Mouse (Mus musculus): Measurements from ENCODE around the gene Klk1b26. TPM values are rescaled to one million over a fixed set of nuclear protein-coding genes. Genes with fewer than 3 reads are reported as not detected.
"Not testable (repeated sequence)": the region's sequence is repeated elsewhere in the genome, so short reads cannot be mapped to it uniquely, and the experiment has no call there.

Gene Klk1b26
- not detected in 2 replicates for polyA plus RNA-seq (2016; fragmentation: Nextera tagmentation; extraction: Ambion mirVana)

DNA sequence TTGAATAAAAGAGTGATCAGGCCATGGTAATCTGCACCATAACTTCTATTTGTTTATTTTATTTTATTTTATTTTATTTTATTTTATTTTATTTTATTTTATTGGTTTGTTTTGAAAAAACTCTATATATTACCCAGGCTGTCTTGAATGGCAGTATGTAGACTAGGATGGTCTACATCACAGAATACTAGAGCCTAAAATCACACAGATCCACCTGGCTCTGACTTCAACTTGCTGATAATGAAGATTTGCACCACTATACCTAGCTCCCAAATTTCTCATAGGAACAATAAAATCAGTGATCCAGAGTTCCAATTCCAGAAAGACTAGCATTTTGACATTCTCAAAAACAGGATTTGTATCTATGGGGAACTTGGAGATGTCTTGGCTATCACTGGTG lies at the start of gene Klk1b26:
Klk1b26 (plus strand) TSS at position 301 of the 400 bp plus-strand sequence.
- not testable (repeated sequence) for H3K27ac ChIP-seq; H3K4me2 ChIP-seq (replicated peaks); H3K36me3 ChIP-seq; H3K27me3 ChIP-seq (replicated peaks); H3K9ac ChIP-seq; H3K4me3 ChIP-seq; H3K4me1 ChIP-seq; H3K9me3 ChIP-seq; ATAC-seq (ENCODE audit: low FRiP score, low read depth)

- ATAC-seq (ENCODE audit: low FRiP score, low read depth), result no peak
- Histone ChIP-seq H3K4me1 (no peaks in the 10 kb centered on the region), H3K36me3 (no peaks in the 10 kb centered on the region), H3K9me3 (no peaks in the 10 kb centered on the region), H3K27me3 (replicated peaks) (no peaks in the 10 kb centered on the region), H3K27ac (no peak within 1 kb of the TSS), H3K4me3 (no peak within 1 kb of the TSS), H3K4me2 (replicated peaks) (no peak within 1 kb of the TSS), H3K9ac (no peak within 1 kb of the TSS)
- WGBS, result 65% methylated on average over 3 of the region's 3 CpGs
Measured at GRCm38 (mm10) chr7:43966451-43966850, 45.5 kb upstream of the Klk1b26 start, which contains the start of gene Klk1b1. TSS of gene Klk1b1 (plus strand) at chr7:43966751.

DNA sequence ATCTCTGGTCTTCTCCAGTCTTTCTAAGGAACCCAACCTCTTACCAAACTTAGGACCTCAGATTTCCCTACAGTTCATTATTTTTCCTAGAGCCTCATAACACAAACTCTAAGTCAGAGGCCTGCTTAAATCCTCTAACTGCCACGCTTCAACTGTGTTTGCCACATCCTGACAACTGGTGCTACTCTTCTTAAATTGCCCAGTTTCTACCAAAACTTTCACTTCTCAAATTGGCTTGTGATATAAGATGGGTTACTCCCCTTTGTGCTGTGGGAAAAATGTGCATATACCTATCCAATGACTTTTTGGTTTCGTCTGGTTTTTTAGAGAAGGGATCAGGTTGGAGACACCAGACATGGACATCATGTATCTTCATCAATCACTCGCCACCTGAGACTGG lies 44.9 kb upstream of the Klk1b26 start:
- ATAC-seq (ENCODE audit: low FRiP score, low read depth), result no peak
- Histone ChIP-seq H3K9ac (no peak overlapping the region), H3K27ac (no peak overlapping the region), H3K27me3 (replicated peaks) (no peaks in the 10 kb centered on the region), H3K4me2 (replicated peaks) (no peak overlapping the region), H3K36me3 (no peaks in the 10 kb centered on the region), H3K9me3 (no peaks in the 10 kb centered on the region), H3K4me1 (no peaks in the 10 kb centered on the region), H3K4me3 (no peak overlapping the region)
- whole genome bisulfite sequencing, result 86% methylated on average over 3 of the region's 3 CpGs

GRCm38 (mm10) chr7:43967612-43968011 lies 44.4 kb upstream of the Klk1b26 start:
- ATAC-seq (ENCODE audit: low FRiP score, low read depth), result no peak
- Histone ChIP-seq H3K4me1 (no peaks in the 10 kb centered on the region), H3K9me3 (no peaks in the 10 kb centered on the region), H3K36me3 (no peaks in the 10 kb centered on the region), H3K9ac (no peak overlapping the region), H3K4me3 (no peak overlapping the region), H3K27me3 (replicated peaks) (no peaks in the 10 kb centered on the region), H3K4me2 (replicated peaks) (no peak overlapping the region), H3K27ac (no peak overlapping the region)
- WGBS, result 83% methylated on average over 2 of the region's 2 CpGs

DNA sequence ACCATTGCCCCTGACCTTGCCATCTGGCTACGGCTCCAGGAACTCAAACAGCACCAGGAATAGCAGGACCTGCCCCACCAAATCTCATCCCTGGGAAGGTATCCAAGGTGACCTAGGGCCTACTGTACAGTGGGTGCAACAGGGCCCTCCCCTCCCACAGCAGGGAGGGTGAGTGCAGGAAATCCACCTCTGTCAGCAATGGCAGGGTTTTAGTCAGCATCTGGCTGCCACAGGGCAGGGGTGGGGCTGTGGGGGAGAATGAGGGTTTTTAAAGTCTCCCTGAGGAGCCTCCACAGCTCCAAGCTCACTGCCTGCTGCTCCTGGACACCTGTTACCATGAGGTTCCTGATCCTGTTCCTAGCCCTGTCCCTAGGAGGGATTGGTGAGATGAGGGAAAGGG lies 36.2 kb upstream of the Klk1b26 start, which contains the start of gene Klk1b9:
Klk1b9 (plus strand) TSS at position 301 of the 400 bp plus-strand sequence.
- ATAC-seq (ENCODE audit: low FRiP score, low read depth); H3K36me3 ChIP-seq; H3K4me3 ChIP-seq; H3K27ac ChIP-seq; H3K4me2 ChIP-seq (replicated peaks); H3K27me3 ChIP-seq (replicated peaks); H3K4me1 ChIP-seq; H3K9ac ChIP-seq; H3K9me3 ChIP-seq: not testable (repeated sequence)
- 89% methylated on average over 1 of the region's 1 CpGs for WGBS

GRCm38 (mm10) chr7:43985657-43986056 lies 26.3 kb upstream of the Klk1b26 start:
- ATAC-seq (ENCODE audit: low FRiP score, low read depth), result no peak
- H3K27me3 ChIP-seq (replicated peaks), result no peaks in the 10 kb centered on the region
- H3K4me2 ChIP-seq (replicated peaks), result no peak overlapping the region

DNA sequence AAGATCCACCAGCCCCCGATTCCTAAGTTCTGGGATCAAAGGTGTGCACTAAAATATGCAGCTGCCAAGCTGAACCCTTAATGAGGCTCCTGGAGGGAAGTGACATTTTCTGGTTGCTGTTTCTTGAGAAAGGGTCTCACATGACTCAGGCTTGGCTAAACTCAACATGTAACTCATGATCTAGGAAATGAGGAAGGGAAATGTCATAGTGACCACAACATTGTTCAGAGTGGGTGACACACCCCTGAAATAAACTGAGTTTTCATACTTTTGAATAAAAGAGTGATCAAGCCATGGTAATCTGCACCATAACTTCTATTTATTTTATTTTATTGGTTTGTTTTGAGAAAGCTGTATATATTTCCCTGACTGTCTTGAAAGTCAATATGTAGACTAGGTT lies 17.1 kb upstream of the Klk1b26 start:
- not testable (repeated sequence) for H3K4me3 ChIP-seq; H3K9me3 ChIP-seq; H3K4me2 ChIP-seq (replicated peaks); H3K27ac ChIP-seq; H3K36me3 ChIP-seq; H3K9ac ChIP-seq; H3K27me3 ChIP-seq (replicated peaks); H3K4me1 ChIP-seq; ATAC-seq (ENCODE audit: low FRiP score, low read depth)
- 85% methylated on average over 1 of the region's 1 CpGs for WGBS

More at GRCm38 (mm10) chr7:43985657-43986056, 26.3 kb upstream of the Klk1b26 start:
- H3K4me1 ChIP-seq, result no peaks in the 10 kb centered on the region
- H3K27ac ChIP-seq, result no peak overlapping the region
- H3K4me3 ChIP-seq, result no peak overlapping the region
- no peak overlapping the region for H3K9ac ChIP-seq
- H3K9me3 ChIP-seq, result no peaks in the 10 kb centered on the region
- no peaks in the 10 kb centered on the region for H3K36me3 ChIP-seq

DNA sequence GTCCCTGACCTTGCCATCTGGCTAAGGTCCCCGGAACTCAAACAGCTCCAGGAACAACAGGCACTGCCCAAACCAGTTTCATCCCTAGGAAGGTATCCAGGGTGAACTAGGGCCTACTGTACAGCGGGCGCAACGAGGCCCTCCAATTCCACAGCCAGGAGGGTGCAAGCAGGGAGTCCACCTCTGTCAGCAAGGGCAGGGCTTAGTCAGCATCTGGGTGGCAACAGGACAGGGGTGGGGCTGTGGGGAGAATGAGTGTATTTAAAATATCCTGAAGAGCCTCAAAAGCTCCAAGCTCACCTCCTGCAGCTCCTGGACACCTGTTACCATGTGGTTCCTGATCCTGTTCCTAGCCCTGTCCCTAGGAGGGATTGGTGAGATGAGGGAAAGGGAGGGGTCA lies 16.4 kb upstream of the Klk1b26 start, which contains the start of gene Klk1b11:
Klk1b11 (plus strand) TSS at position 301 of the 400 bp plus-strand sequence.
- H3K4me3 ChIP-seq; H3K9ac ChIP-seq; H3K36me3 ChIP-seq; H3K27me3 ChIP-seq (replicated peaks); H3K9me3 ChIP-seq; H3K4me1 ChIP-seq; ATAC-seq (ENCODE audit: low FRiP score, low read depth); H3K4me2 ChIP-seq (replicated peaks); H3K27ac ChIP-seq: not testable (repeated sequence)
- WGBS, result 81% methylated on average over 4 of the region's 4 CpGs

DNA sequence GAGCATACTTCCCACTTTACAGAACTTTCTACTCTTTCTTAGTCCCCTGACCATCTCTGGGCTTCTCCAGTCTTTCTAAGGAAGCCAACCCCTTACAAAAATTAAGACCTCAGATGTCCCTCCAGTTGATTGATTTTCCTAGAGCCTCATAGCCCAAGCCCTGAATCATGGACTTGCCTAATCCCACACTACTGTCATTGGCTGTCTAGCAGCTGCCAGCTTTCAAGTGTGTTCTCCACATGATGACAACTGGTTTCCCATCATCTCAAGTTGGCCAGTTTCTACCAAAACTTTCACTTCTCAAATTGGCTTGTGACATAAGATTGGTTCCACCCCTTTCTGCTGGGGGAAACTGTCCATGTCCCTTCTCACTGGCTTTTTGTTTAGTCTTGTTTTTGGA lies 7.1 kb upstream of the Klk1b26 start:
- no peaks in the 10 kb centered on the region for H3K36me3 ChIP-seq
- H3K4me1 ChIP-seq, result no peaks in the 10 kb centered on the region
- no peak overlapping the region for H3K4me2 ChIP-seq (replicated peaks)
- no peak overlapping the region for H3K9ac ChIP-seq
- ATAC-seq (ENCODE audit: low FRiP score, low read depth), result no peak
- H3K27ac ChIP-seq, result no peak overlapping the region
- no peak overlapping the region for H3K4me3 ChIP-seq
- H3K9me3 ChIP-seq, result no peaks in the 10 kb centered on the region
- no peaks in the 10 kb centered on the region for H3K27me3 ChIP-seq (replicated peaks)

- not testable (repeated sequence) for ATAC-seq (ENCODE audit: low FRiP score, low read depth); H3K36me3 ChIP-seq
Measured at GRCm38 (mm10) chr7:44014666-44015065, 2.7 kb downstream of the Klk1b26 start.

GRCm38 (mm10) chr7:44015071-44015470 lies 3.1 kb downstream of the Klk1b26 start:
- H3K27ac ChIP-seq, result no peak overlapping the region
- no peak overlapping the region for H3K9ac ChIP-seq
- 84% methylated on average over 5 of the region's 5 CpGs for WGBS
- H3K4me2 ChIP-seq (replicated peaks), result no peak overlapping the region
- H3K36me3 ChIP-seq, result no peaks in the 10 kb centered on the region
- no peaks in the 10 kb centered on the region for H3K9me3 ChIP-seq
- H3K4me3 ChIP-seq, result no peak overlapping the region
- H3K27me3 ChIP-seq (replicated peaks), result no peaks in the 10 kb centered on the region
- ATAC-seq (ENCODE audit: low FRiP score, low read depth), result no peak
- H3K4me1 ChIP-seq, result no peaks in the 10 kb centered on the region

More at GRCm38 (mm10) chr7:44014666-44015065, 2.7 kb downstream of the Klk1b26 start:
- WGBS, result 89% methylated on average over 6 of the region's 6 CpGs
- H3K27ac ChIP-seq; H3K9me3 ChIP-seq; H3K4me1 ChIP-seq; H3K27me3 ChIP-seq (replicated peaks); H3K4me3 ChIP-seq; H3K9ac ChIP-seq; H3K4me2 ChIP-seq (replicated peaks): not testable (repeated sequence)

DNA sequence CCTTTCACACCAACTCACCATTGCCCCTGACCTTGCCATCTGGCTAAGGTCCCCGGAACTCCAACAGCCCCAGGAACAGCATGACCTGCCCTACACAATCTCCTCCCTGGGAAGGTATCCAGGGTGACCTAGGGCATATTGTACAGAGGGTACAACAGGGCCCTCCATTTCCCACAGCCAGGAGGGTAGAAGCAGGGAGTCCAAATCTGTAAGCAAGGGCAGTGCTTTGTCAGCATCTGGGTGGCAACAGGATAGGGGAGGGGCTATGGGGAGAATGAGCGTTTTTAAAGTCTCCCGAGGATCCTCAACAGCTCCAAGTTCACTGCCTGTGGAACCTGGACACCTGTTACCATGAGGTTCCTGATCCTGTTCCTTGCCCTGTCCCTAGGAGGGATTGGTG lies 40.0 kb downstream of the Klk1b26 start, which contains the start of gene Klk1b27:
Klk1b27 (plus strand) TSS at position 301 of the 400 bp plus-strand sequence.
- H3K27ac ChIP-seq; H3K27me3 ChIP-seq (replicated peaks); H3K36me3 ChIP-seq; H3K9me3 ChIP-seq; H3K4me2 ChIP-seq (replicated peaks); ATAC-seq (ENCODE audit: low FRiP score, low read depth); H3K4me3 ChIP-seq; H3K9ac ChIP-seq; H3K4me1 ChIP-seq: not testable (repeated sequence)
- WGBS, result 75% methylated on average over 3 of the region's 3 CpGs

All from neural tube, embryonic 12.5 days (tissue).